ENCODE assay signal across 8 mouse cellular contexts in the genomic region with DNA sequence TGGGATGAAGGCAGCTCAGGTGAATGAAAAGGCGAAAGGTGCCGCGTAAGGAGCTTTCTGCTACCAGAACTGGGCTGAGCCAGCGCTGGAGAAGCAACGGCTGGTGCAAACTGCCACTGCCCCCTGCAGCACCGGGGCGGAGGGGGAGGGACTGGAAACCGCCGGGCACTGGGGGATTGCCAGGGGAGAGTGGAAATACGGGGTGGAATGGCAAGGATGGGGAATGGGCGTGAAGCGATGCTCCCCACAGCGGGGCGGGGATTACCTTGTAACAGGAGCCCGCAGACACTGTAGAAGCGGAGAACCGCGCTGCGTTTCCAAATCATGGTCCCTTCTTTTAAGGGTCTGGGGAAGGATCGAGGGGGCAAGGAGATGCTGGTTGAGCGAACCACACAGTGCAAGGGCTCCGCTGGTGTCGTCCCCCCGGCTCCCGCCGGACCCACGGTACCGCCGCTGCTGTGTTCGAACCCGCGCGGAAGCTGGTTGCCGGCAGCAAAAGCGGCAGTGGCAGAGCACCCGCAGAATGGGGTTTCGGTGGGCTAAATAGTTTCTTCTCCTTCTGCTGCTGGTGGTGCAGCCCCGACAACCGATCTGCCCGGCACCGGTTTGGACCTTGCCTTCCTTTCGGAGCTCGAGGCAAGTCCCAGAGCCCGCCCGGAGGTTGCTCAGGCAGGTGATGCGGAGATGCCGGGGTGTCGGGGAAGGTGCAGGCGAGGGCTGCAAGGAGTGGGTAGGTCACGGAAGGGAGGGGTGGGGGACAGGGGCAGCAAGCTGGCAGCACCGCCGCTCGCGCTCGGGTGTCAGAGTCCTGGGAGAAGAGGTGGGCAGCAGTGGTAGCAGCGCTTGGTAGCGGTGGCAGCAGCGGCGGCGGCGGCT. TPM values are rescaled to one million over a fixed set of nuclear protein-coding genes. Genes with fewer than 3 reads are reported as not detected.
DNase-seq lines count a peak whose midpoint lies in the region; ATAC-seq and TF ChIP-seq lines count a peak whose summit lies in the region.

No protein-coding gene starts in this region.

- DNase-seq in thymus, postnatal 4 days: peak; percentile 12
- DNase-seq in thymus, postnatal 0 days (ENCODE audit: low spot score): no peak
- peak; percentile 68 for DNase-seq in embryo, embryonic 9.5 days (ENCODE audit: extremely low spot score)
- DNase-seq in kidney, postnatal 0 days (ENCODE audit: low spot score): peak; percentile 25
- peak; percentile 70 for DNase-seq in neural tube, embryonic 11.5 days (ENCODE audit: low spot score)
- peak; percentile 10 for DNase-seq in urinary bladder, postnatal 25 days (ENCODE audit: low spot score)

- no peaks in the 10 kb centered on the region for H3K9me3 ChIP-seq in heart, embryonic 13.5 days
- H3K9me3 ChIP-seq in kidney, postnatal 0 days (replicated peaks; ENCODE audit: low read length): no peaks in the 10 kb centered on the region
- no peaks in the 10 kb centered on the region for H3K9me3 ChIP-seq in liver, embryonic 12.5 days (replicated peaks)
- H3K9me3 ChIP-seq in neural tube, embryonic 11.5 days (ENCODE audit: control insufficient read depth, low read length): no peaks in the 10 kb centered on the region

- H3K27me3 ChIP-seq in heart, embryonic 13.5 days (replicated peaks): peaks cover 39% of the 10 kb centered on the region
- peaks cover 36% of the 10 kb centered on the region for H3K27me3 ChIP-seq in kidney, postnatal 0 days (ENCODE audit: insufficient read depth, low read length)
- peaks cover 49% of the 10 kb centered on the region for H3K27me3 ChIP-seq in liver, embryonic 12.5 days (replicated peaks)
- no peaks in the 10 kb centered on the region for H3K27me3 ChIP-seq in neural tube, embryonic 11.5 days (ENCODE audit: control insufficient read depth, insufficient read depth, low read length)

- no peak; the same call in 1 of the 2 replicates for TF ChIP-seq CTCF in kidney, postnatal 0 days (IDR thresholded peaks at IDR 0.05; ENCODE audit: low read depth)

- peak overlapping the region; percentile 79 for H3K9ac ChIP-seq in heart, embryonic 13.5 days
- peak overlapping the region; percentile 35 for H3K9ac ChIP-seq in kidney, postnatal 0 days (ENCODE audit: low read depth, low read length)
- no peak overlapping the region for H3K9ac ChIP-seq in liver, embryonic 12.5 days
- peak overlapping the region; percentile 60 for H3K9ac ChIP-seq in neural tube, embryonic 11.5 days (ENCODE audit: low read length)

- H3K36me3 ChIP-seq in heart, embryonic 13.5 days: no peaks in the 10 kb centered on the region
- no peaks in the 10 kb centered on the region for H3K36me3 ChIP-seq in kidney, postnatal 0 days (ENCODE audit: insufficient read depth, low read length)
- no peaks in the 10 kb centered on the region for H3K36me3 ChIP-seq in liver, embryonic 12.5 days
- H3K36me3 ChIP-seq in neural tube, embryonic 11.5 days (ENCODE audit: control insufficient read depth, insufficient read depth, low read length): no peaks in the 10 kb centered on the region

- peak overlapping the region; percentile 99 for H3K4me2 ChIP-seq in heart, embryonic 13.5 days
- H3K4me2 ChIP-seq in kidney, postnatal 0 days (ENCODE audit: low read length): peak overlapping the region; percentile 99
- H3K4me2 ChIP-seq in liver, embryonic 12.5 days: peak overlapping the region; percentile 88
- peak overlapping the region; percentile 79 for H3K4me2 ChIP-seq in neural tube, embryonic 11.5 days (ENCODE audit: low read depth)

- H3K4me3 ChIP-seq in heart, embryonic 13.5 days: peak overlapping the region; percentile 71
- H3K4me3 ChIP-seq in kidney, postnatal 0 days (replicated peaks; ENCODE audit: low read depth, low read length): peak overlapping the region; percentile 54
- H3K4me3 ChIP-seq in liver, embryonic 12.5 days: peak overlapping the region; percentile 60
- H3K4me3 ChIP-seq in neural tube, embryonic 11.5 days (ENCODE audit: low read depth, low read length): peak overlapping the region; percentile 73

- ATAC-seq in heart, embryonic 13.5 days (ENCODE audit: extremely low read depth, insufficient number of reproducible peaks, low FRiP score, low TSS enrichment): peak; percentile 12; the same call in 1 of the 2 replicates
- ATAC-seq in kidney, postnatal 0 days (replicated peaks; ENCODE audit: low FRiP score, low read depth): no peak; the same call in none of the 2 replicates
- peak; percentile 33 for ATAC-seq in liver, embryonic 12.5 days
- peak; percentile 60 for ATAC-seq in neural tube, embryonic 11.5 days (ENCODE audit: insufficient read depth, low FRiP score, low TSS enrichment)

- whole genome bisulfite sequencing in heart, embryonic 13.5 days: under 1% methylated on average over 55 of the region's 61 CpGs
- under 1% methylated on average over 58 of the region's 61 CpGs for WGBS in kidney, postnatal 0 days
- WGBS in liver, embryonic 12.5 days (ENCODE audit: insufficient replicate concordance): under 1% methylated on average over 50 of the region's 61 CpGs
- under 1% methylated on average over 55 of the region's 61 CpGs for WGBS in neural tube, embryonic 11.5 days

- H3K27ac ChIP-seq in heart, embryonic 13.5 days (replicated peaks): no peak overlapping the region
- no peak overlapping the region for H3K27ac ChIP-seq in kidney, postnatal 0 days
- H3K27ac ChIP-seq in liver, embryonic 12.5 days: no peak overlapping the region
- H3K27ac ChIP-seq in neural tube, embryonic 11.5 days (ENCODE audit: low read depth, low read length): peak overlapping the region; percentile 62; the same call in 1 of the 2 replicates

- H3K4me1 ChIP-seq in heart, embryonic 13.5 days: 0 out of 2 replicates have a peak, but pooled peaks cover 11% of the 10 kb centered on the region
- H3K4me1 ChIP-seq in kidney, postnatal 0 days (replicated peaks; ENCODE audit: insufficient read depth, low read length): peaks cover 6% of the 10 kb centered on the region; the same call in 1 of the 2 replicates
- H3K4me1 ChIP-seq in liver, embryonic 12.5 days: peaks cover 9% of the 10 kb centered on the region; the same call in 1 of the 2 replicates
- no peaks in the 10 kb centered on the region for H3K4me1 ChIP-seq in neural tube, embryonic 11.5 days (ENCODE audit: control insufficient read depth, insufficient read depth, low read length)

RNA-seq across cellular contexts. Expression of a gene that starts 0.6 kb away (rescaled TPM):
- 0.21 and 0.56 TPM in 2 replicates for polyA plus RNA-seq in thymus, postnatal 0 days (2015; fragmentation: Nextera tagmentation; extraction: Ambion mirVana)
- polyA plus RNA-seq in heart, embryonic 13.5 days (2015; fragmentation: Nextera tagmentation; extraction: Ambion mirVana): 0.20 and 0.25 TPM in 2 replicates
- 0.05 and 0.11 TPM in 2 replicates for polyA plus RNA-seq in kidney, postnatal 0 days (2015; fragmentation: Nextera tagmentation; extraction: Ambion mirVana)
- 0.11 and 0.17 TPM in 2 replicates for polyA plus RNA-seq in liver, embryonic 12.5 days (2016; fragmentation: Nextera tagmentation; extraction: Ambion mirVana)
- 3.5 and 5.2 TPM in 2 replicates for polyA plus RNA-seq in neural tube, embryonic 11.5 days (2014; fragmentation: Nextera tagmentation; extraction: Ambion mirVana)
